Mouse (Mus musculus) cortical plate, adult 2 months (tissue): ENCODE measurements at regions not wholly inside any gene's neighbourhood (a gene's known extent, or its start where the extent isn't known, plus 50 kb on each side); places are given as distances from the start of the nearest gene placed in this dataset.

Experiments
- H3K27ac ChIP-seq: fragments of 200-500 bp; 2 replicates; pipeline ENCODE4 v1.5.1; 2012; ENCODE audit warnings: low read length, control low read depth, inconsistent platforms; ENCODE audit not compliant: insufficient read depth
- H3K4me1 ChIP-seq: fragments of 200-500 bp; 2 replicates; pipeline ENCODE4 v1.6.1; 2011; ENCODE audit warnings: low read length; ENCODE audit not compliant: control insufficient read depth, insufficient read depth
- H3K4me3 ChIP-seq: fragments of 200-500 bp; 2 replicates; pipeline ENCODE4 v1.5.1; 2011; ENCODE audit warnings: mild to moderate bottlenecking, low read length, control low read depth; ENCODE audit not compliant: insufficient read depth
- CTCF ChIP-seq: fragments of 200-500 bp; IDR thresholded peaks from 2 replicates; pipeline ENCODE4 v1.5.1; 2011; ENCODE audit warnings: mild to moderate bottlenecking, control low read depth, low read length; ENCODE audit not compliant: insufficient read depth; ENCODE audit errors: extremely low read depth
- POLR2A ChIP-seq: fragments of 200-500 bp; IDR thresholded peaks from 2 replicates; pipeline ENCODE4 v1.6.1; 2011; ENCODE audit warnings: mild to moderate bottlenecking, low read length, control low read depth; ENCODE audit not compliant: insufficient read depth; ENCODE audit errors: extremely low read depth

GRCm38 (mm10) chr12:97529556-97529955, 729.7 kb downstream of the Galc start:
- TF ChIP-seq POLR2A, result no peak
- no peak for TF ChIP-seq CTCF
- Histone ChIP-seq H3K4me1 (no peaks in the 10 kb centered on the region), H3K4me3 (no peak overlapping the region), H3K27ac (no peak overlapping the region)

- no peak for TF ChIP-seq CTCF
- no peak for TF ChIP-seq POLR2A
- H3K27ac ChIP-seq, result no peak overlapping the region
- H3K4me3 ChIP-seq, result no peak overlapping the region
- H3K4me1 ChIP-seq, result no peaks in the 10 kb centered on the region
Observed at GRCm38 (mm10) chr12:97525931-97526330, 733.3 kb downstream of the Galc start.

- TF ChIP-seq POLR2A, result no peak
- no peak for TF ChIP-seq CTCF
- no peak overlapping the region for H3K4me3 ChIP-seq
Observed at GRCm38 (mm10) chr12:97519834-97520489, 739.3 kb downstream of the Galc start.

GRCm38 (mm10) chr12:97517534-97517933, 741.7 kb downstream of the Galc start:
- TF ChIP-seq CTCF, result no peak
- TF ChIP-seq POLR2A, result no peak
- H3K4me3 ChIP-seq, result no peak overlapping the region
- H3K27ac ChIP-seq, result no peak overlapping the region
- no peaks in the 10 kb centered on the region for H3K4me1 ChIP-seq

More at GRCm38 (mm10) chr12:97519834-97520489, 739.3 kb downstream of the Galc start:
- H3K4me1 ChIP-seq, result no peaks in the 10 kb centered on the region
- H3K27ac ChIP-seq, result no peak overlapping the region

GRCm38 (mm10) chr12:97515805-97516204, 743.5 kb downstream of the Galc start:
- no peak for TF ChIP-seq POLR2A
- TF ChIP-seq CTCF, result no peak
- H3K27ac ChIP-seq, result no peak overlapping the region
- no peak overlapping the region for H3K4me3 ChIP-seq
- peaks cover 1% of the 10 kb centered on the region; the same call in 1 of the 2 replicates for H3K4me1 ChIP-seq

- H3K4me1 ChIP-seq, result peaks cover 1% of the 10 kb centered on the region; the same call in 1 of the 2 replicates
- TF ChIP-seq POLR2A (no peak), CTCF (no peak)
- H3K4me3 ChIP-seq, result no peak overlapping the region
- H3K27ac ChIP-seq, result no peak overlapping the region
Observed at GRCm38 (mm10) chr12:97511866-97512265, 747.4 kb downstream of the Galc start.

GRCm38 (mm10) chr12:97501441-97501840, 757.8 kb downstream of the Galc start:
- TF ChIP-seq POLR2A, result no peak
- no peak overlapping the region for H3K4me3 ChIP-seq
- H3K27ac ChIP-seq, result 0 out of 2 replicates have a peak overlapping the region, but pooled peaks have one; percentile 54
- H3K4me1 ChIP-seq, result no peaks in the 10 kb centered on the region

- no peak overlapping the region for H3K4me3 ChIP-seq
- H3K4me1 ChIP-seq, result no peaks in the 10 kb centered on the region
- no peak for TF ChIP-seq POLR2A
- no peak overlapping the region for H3K27ac ChIP-seq
Observed at GRCm38 (mm10) chr12:97483559-97483958, 775.7 kb downstream of the Galc start.

GRCm38 (mm10) chr12:97476466-97477250, 782.6 kb downstream of the Galc start:
- peak overlapping the region; percentile 59; the same call in 1 of the 2 replicates for H3K27ac ChIP-seq
- no peak for TF ChIP-seq POLR2A
- TF ChIP-seq CTCF, result no peak

GRCm38 (mm10) chr12:97475751-97476150, 783.5 kb downstream of the Galc start:
- TF ChIP-seq CTCF, result no peak
- H3K4me1 ChIP-seq, result peaks cover 1% of the 10 kb centered on the region; the same call in 1 of the 2 replicates
- H3K4me3 ChIP-seq, result no peak overlapping the region
- H3K27ac ChIP-seq, result no peak overlapping the region

More at GRCm38 (mm10) chr12:97476466-97477250, 782.6 kb downstream of the Galc start:
- H3K4me1 ChIP-seq, result peaks cover 1% of the 10 kb centered on the region; the same call in 1 of the 2 replicates
- no peak overlapping the region for H3K4me3 ChIP-seq
